Mouse (Mus musculus): ENCODE results near the gene Fyco1. TPM values are rescaled to one million over a fixed set of nuclear protein-coding genes. Genes with fewer than 3 reads are reported as not detected.
A peak's percentile ranks its signal among the peaks of the same experiment; 100 is the strongest.
"Not testable (repeated sequence)": the region's sequence is repeated elsewhere in the genome, so short reads cannot be mapped to it uniquely, and the experiment has no call there.

The Fyco1 gene
- polyA plus RNA-seq, 1 experiment = 8.7 TPM

- H3K4me3 ChIP-seq = no peak overlapping the region
- TF ChIP-seq SRF (IDR thresholded peaks at IDR 0.05; ENCODE audit: control insufficient read depth, insufficient read length, low read depth) (no peak), MYOG (IDR thresholded peaks at IDR 0.05; ENCODE audit: control insufficient read depth in 1 of 3, insufficient read depth in 1 of 3, insufficient read length in 2 of 3, low read depth in 2 of 3) (peak in 1 of 3 experiments; percentile 80), USF1 (IDR thresholded peaks at IDR 0.05; ENCODE audit: low read depth) (no peak), TCF12 (IDR thresholded peaks at IDR 0.05; ENCODE audit: insufficient read depth, poor library complexity, severe bottlenecking) (peak; percentile 9), MYOD1 (IDR thresholded peaks at IDR 0.05; ENCODE audit: control insufficient read depth in 1 of 3, insufficient read length in 2 of 3, low read depth in 2 of 3) (peak in 2 of 3 experiments; percentile 61 to 93)
- H3K27me3 ChIP-seq (ENCODE audit: control insufficient read depth, insufficient read depth, insufficient read length) = no peaks in the 10 kb centered on the region
- H3ac ChIP-seq (ENCODE audit: control insufficient read depth, insufficient read length) = no peak overlapping the region
- no peaks in the 10 kb centered on the region for H3K79me2 ChIP-seq (ENCODE audit: control insufficient read depth, insufficient read depth)
- no peaks in the 10 kb centered on the region for H3K36me3 ChIP-seq (ENCODE audit: control insufficient read depth, insufficient read depth)
- no peak overlapping the region for H3K4me2 ChIP-seq (ENCODE audit: low read depth)
Observed at GRCm38 (mm10) chr9:123754333-123754732, 97.4 kb downstream of the Fyco1 start.

- H3K27me3 ChIP-seq (ENCODE audit: control insufficient read depth, insufficient read depth, insufficient read length); H3K79me2 ChIP-seq (ENCODE audit: control insufficient read depth, insufficient read depth); H3K4me3 ChIP-seq; H3ac ChIP-seq (ENCODE audit: control insufficient read depth, insufficient read length); H3K36me3 ChIP-seq (ENCODE audit: control insufficient read depth, insufficient read depth); H3K4me2 ChIP-seq (ENCODE audit: low read depth): not testable (repeated sequence)
Observed at GRCm38 (mm10) chr9:123749687-123750086, 102.0 kb downstream of the Fyco1 start.

DNA sequence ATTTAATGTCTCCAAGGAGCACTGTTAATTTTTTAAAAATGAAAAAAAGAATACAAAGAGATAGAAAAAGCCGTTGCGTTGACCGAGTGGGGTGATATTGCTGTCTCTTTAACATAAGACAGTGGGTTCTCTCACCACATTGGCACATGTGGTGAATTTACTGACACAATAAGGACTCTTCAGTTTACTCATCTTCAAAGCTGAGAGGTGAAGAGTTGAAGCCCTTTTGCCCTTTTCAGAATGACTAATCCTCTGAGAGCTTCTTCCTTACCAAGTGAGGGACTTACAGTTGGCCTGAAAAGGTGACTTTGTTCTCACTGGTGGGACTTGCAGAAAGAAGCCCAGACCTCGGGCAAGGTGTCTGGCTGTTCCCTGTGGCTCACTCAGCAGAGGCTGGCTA lies 110.9 kb downstream of the Fyco1 start:
- Histone ChIP-seq H3K36me3 (ENCODE audit: control insufficient read depth, insufficient read depth) (no peaks in the 10 kb centered on the region), H3K4me2 (ENCODE audit: low read depth) (no peak overlapping the region), H3K27me3 (ENCODE audit: control insufficient read depth, insufficient read depth, insufficient read length) (no peaks in the 10 kb centered on the region), H3ac (ENCODE audit: control insufficient read depth, insufficient read length) (no peak overlapping the region), H3K79me2 (ENCODE audit: control insufficient read depth, insufficient read depth) (no peaks in the 10 kb centered on the region), H3K4me3 (no peak overlapping the region)
- TF ChIP-seq SRF (IDR thresholded peaks at IDR 0.05; ENCODE audit: control insufficient read depth, insufficient read length, low read depth) = no peak
- TF ChIP-seq TCF3 (IDR thresholded peaks at IDR 0.05; ENCODE audit: insufficient read length, low read depth) = no peak
- no peak for TF ChIP-seq E2F4 (IDR thresholded peaks at IDR 0.05; ENCODE audit: insufficient read depth)
- no peak for TF ChIP-seq MYOD1 (IDR thresholded peaks at IDR 0.05; ENCODE audit: control insufficient read depth in 1 of 3, insufficient read length in 2 of 3, low read depth in 2 of 3)
- TF ChIP-seq POLR2AphosphoS2 (IDR thresholded peaks at IDR 0.05; ENCODE audit: insufficient read length, low read depth) = no peak
- no peak for TF ChIP-seq MYOG (IDR thresholded peaks at IDR 0.05; ENCODE audit: control insufficient read depth in 1 of 3, insufficient read depth in 1 of 3, insufficient read length in 2 of 3, low read depth in 2 of 3)
- TF ChIP-seq USF1 (IDR thresholded peaks at IDR 0.05; ENCODE audit: low read depth) = no peak
- no peak for TF ChIP-seq CEBPB (IDR thresholded peaks at IDR 0.05; ENCODE audit: insufficient read depth, poor library complexity, severe bottlenecking)
- no peak for TF ChIP-seq MAX (IDR thresholded peaks at IDR 0.05; ENCODE audit: low read depth)
- no peak for TF ChIP-seq TCF12 (IDR thresholded peaks at IDR 0.05; ENCODE audit: insufficient read depth, poor library complexity, severe bottlenecking)
- TF ChIP-seq REST (IDR thresholded peaks at IDR 0.05; ENCODE audit: insufficient read depth, insufficient read length) = no peak
- TF ChIP-seq POLR2A (IDR thresholded peaks at IDR 0.05; ENCODE audit: insufficient read length, low read depth) = no peak

Other genes starting within 250 kb of the Fyco1 start
- 0.02 TPM for gene Slc6a20b, start 219.3 kb downstream of the Fyco1 start, polyA plus RNA-seq (2012; fragmentation: generic; extraction: Trizol)
- 0.06 TPM for gene Ccr9, start 173.5 kb downstream of the Fyco1 start, polyA plus RNA-seq (2012; fragmentation: generic; extraction: Trizol)
- gene Slc6a20a, start 173.0 kb downstream of the Fyco1 start, polyA plus RNA-seq (2012; fragmentation: generic; extraction: Trizol) = 0.01 TPM
- 7.4 TPM for gene Lztfl1, start 134.2 kb downstream of the Fyco1 start, polyA plus RNA-seq (2012; fragmentation: generic; extraction: Trizol)
- 0.52 TPM for gene Cxcr6, start 45.4 kb downstream of the Fyco1 start, polyA plus RNA-seq (2012; fragmentation: generic; extraction: Trizol)
- 0.04 TPM for gene Xcr1, start 10.1 kb upstream of the Fyco1 start, polyA plus RNA-seq (2012; fragmentation: generic; extraction: Trizol)
- not detected for gene Ccr1, start 116.8 kb upstream of the Fyco1 start, polyA plus RNA-seq (2012; fragmentation: generic; extraction: Trizol)
- gene Ccr1l1, start 126.5 kb upstream of the Fyco1 start, polyA plus RNA-seq (2012; fragmentation: generic; extraction: Trizol) = not detected
- not detected for gene Ccr3, start 170.1 kb upstream of the Fyco1 start, polyA plus RNA-seq (2012; fragmentation: generic; extraction: Trizol)